Mouse (Mus musculus): ENCODE data around the gene Nono. TPM values are rescaled to one million over a fixed set of nuclear protein-coding genes. Genes with fewer than 3 reads are reported as not detected.

Nono gene
- total and polyA plus RNA-seq, 3 experiments, result 100 to 573 (median 500) TPM

DNA sequence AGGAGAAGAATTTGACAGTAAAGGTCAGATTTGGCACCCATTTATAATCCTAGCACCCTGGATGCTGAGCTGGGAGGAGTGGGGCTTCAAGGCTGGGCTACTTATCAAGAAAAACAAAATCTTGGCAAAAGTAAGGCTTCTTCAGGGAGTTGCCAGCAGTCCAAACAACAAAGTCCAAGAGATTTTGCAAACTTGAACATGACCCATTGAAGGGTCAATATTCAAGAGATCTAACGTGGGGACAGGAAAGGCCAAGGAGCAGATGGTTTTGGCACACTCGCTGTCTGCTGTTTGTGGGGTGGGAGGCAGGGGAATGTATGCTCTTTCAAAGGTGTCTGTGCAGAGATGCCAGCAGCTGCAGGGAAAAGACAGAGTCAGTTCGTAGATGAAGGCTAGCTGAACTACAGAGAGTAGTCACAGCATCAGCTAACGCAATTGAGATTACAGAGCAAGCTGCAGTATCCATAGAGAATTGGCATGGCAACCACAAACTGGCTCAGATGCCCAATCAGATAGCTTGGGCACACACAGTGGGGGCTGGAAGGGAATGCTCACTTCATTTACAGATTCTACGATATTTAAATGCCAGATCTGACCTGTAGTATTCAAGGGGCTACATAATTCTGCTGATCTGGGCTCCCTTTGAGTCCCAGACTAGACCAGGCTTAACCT, 40.1 kb upstream of the Nono start:
- Histone ChIP-seq H3K36me3 (replicated peaks) (no peaks in the 10 kb centered on the region), H3K4me3 (ENCODE audit: low read depth, low read length) (no peak overlapping the region)
- ATAC-seq (ENCODE audit: extremely low read depth, insufficient number of reproducible peaks, low FRiP score, poor library complexity, severe bottlenecking), result no peak

DNA sequence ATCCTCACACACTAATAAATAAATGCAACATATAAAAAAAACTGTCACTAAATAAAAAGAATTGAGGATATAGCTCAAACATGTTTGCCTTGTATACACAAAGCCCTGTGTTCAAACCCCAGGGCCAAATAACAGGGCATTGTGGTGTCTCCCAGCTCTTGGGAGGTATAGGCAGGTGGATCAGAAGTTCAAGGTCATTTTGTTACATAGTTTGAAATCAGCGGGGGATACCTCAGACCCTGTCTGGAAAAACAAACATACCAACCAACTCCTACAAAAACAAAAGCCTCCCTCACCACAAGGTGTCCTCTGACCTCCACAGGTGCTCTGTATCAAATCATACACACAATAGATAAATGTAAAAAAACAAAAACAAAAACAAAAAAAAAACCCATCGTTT, 34.8 kb upstream of the Nono start:
- Histone ChIP-seq H3K27me3 (ENCODE audit: insufficient read depth, low read length) (peaks cover 20% of the 10 kb centered on the region), H3K4me3 (ENCODE audit: low read depth, low read length) (no peak overlapping the region), H3K4me1 (ENCODE audit: insufficient read depth, low read depth, low read length) (no peaks in the 10 kb centered on the region), H3K36me3 (replicated peaks) (no peaks in the 10 kb centered on the region), H3K9me3 (replicated peaks) (no peaks in the 10 kb centered on the region)
- TF ChIP-seq POLR2AphosphoS5 (IDR thresholded peaks at IDR 0.05; ENCODE audit: insufficient replicate concordance, low read depth, low read length), result no peak
- TF ChIP-seq TAL1 (conservative IDR thresholded peaks at IDR 0.05; ENCODE audit: low read depth, low read length), result no peak
- TF ChIP-seq GATA1 (IDR thresholded peaks at IDR 0.05; ENCODE audit: borderline replicate concordance, low read length), result no peak
- no peak for TF ChIP-seq GATA2 (IDR thresholded peaks at IDR 0.05; ENCODE audit: borderline replicate concordance, low read depth, low read length)
- TF ChIP-seq CTCF (IDR thresholded peaks at IDR 0.05; ENCODE audit: low read depth, low read length), result no peak
- no peak for ATAC-seq (ENCODE audit: extremely low read depth, insufficient number of reproducible peaks, low FRiP score, poor library complexity, severe bottlenecking)
- DNase-seq (ENCODE audit: low spot score), result no peak

More for the DNA sequence above, 40.1 kb upstream of the Nono start:
- H3K9me3 ChIP-seq (replicated peaks), result no peaks in the 10 kb centered on the region
- DNase-seq (ENCODE audit: low spot score), result no peak
- H3K4me1 ChIP-seq (ENCODE audit: insufficient read depth, low read depth, low read length), result no peaks in the 10 kb centered on the region
- H3K27me3 ChIP-seq (ENCODE audit: insufficient read depth, low read length), result peaks cover 12% of the 10 kb centered on the region; the same call in 1 of the 2 replicates
- no peak for TF ChIP-seq POLR2AphosphoS5 (IDR thresholded peaks at IDR 0.05; ENCODE audit: insufficient replicate concordance, low read depth, low read length)
- TF ChIP-seq CTCF (IDR thresholded peaks at IDR 0.05; ENCODE audit: low read depth, low read length), result no peak
- TF ChIP-seq GATA1 (IDR thresholded peaks at IDR 0.05; ENCODE audit: borderline replicate concordance, low read length), result no peak
- no peak for TF ChIP-seq TAL1 (conservative IDR thresholded peaks at IDR 0.05; ENCODE audit: low read depth, low read length)
- no peak for TF ChIP-seq GATA2 (IDR thresholded peaks at IDR 0.05; ENCODE audit: borderline replicate concordance, low read depth, low read length)

DNA sequence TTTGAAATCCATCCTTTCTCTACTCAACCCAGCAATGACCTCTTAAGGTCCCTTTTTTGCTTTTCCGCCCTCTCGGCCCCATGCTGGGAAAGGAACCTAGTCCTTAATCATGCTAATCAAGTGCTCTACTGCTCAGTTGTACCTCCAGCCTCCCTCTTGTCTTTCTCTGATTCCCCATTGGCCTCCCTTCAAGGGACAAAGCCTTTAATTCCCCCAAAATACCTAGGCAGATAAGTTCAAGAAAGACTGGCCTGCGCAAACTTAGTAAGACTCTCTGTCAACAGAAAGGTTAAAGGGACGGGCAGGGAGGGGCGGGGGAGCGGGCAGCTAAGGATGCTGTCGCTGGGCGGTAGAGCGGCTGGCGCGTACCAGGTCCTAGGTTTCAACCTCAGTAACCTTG, 32.7 kb upstream of the Nono start:
- no peak for ATAC-seq (ENCODE audit: extremely low read depth, insufficient number of reproducible peaks, low FRiP score, poor library complexity, severe bottlenecking)
- Histone ChIP-seq H3K4me1 (ENCODE audit: insufficient read depth, low read depth, low read length) (no peaks in the 10 kb centered on the region), H3K4me3 (ENCODE audit: low read depth, low read length) (no peak overlapping the region), H3K27me3 (ENCODE audit: insufficient read depth, low read length) (peaks cover 20% of the 10 kb centered on the region), H3K9me3 (replicated peaks) (no peaks in the 10 kb centered on the region), H3K36me3 (replicated peaks) (no peaks in the 10 kb centered on the region)
- TF ChIP-seq GATA2 (IDR thresholded peaks at IDR 0.05; ENCODE audit: borderline replicate concordance, low read depth, low read length), result no peak
- TF ChIP-seq CTCF (IDR thresholded peaks at IDR 0.05; ENCODE audit: low read depth, low read length), result no peak
- no peak for TF ChIP-seq GATA1 (IDR thresholded peaks at IDR 0.05; ENCODE audit: borderline replicate concordance, low read length)
- TF ChIP-seq POLR2AphosphoS5 (IDR thresholded peaks at IDR 0.05; ENCODE audit: insufficient replicate concordance, low read depth, low read length), result no peak
- no peak for TF ChIP-seq TAL1 (conservative IDR thresholded peaks at IDR 0.05; ENCODE audit: low read depth, low read length)
- DNase-seq (ENCODE audit: low spot score), result no peak

DNA sequence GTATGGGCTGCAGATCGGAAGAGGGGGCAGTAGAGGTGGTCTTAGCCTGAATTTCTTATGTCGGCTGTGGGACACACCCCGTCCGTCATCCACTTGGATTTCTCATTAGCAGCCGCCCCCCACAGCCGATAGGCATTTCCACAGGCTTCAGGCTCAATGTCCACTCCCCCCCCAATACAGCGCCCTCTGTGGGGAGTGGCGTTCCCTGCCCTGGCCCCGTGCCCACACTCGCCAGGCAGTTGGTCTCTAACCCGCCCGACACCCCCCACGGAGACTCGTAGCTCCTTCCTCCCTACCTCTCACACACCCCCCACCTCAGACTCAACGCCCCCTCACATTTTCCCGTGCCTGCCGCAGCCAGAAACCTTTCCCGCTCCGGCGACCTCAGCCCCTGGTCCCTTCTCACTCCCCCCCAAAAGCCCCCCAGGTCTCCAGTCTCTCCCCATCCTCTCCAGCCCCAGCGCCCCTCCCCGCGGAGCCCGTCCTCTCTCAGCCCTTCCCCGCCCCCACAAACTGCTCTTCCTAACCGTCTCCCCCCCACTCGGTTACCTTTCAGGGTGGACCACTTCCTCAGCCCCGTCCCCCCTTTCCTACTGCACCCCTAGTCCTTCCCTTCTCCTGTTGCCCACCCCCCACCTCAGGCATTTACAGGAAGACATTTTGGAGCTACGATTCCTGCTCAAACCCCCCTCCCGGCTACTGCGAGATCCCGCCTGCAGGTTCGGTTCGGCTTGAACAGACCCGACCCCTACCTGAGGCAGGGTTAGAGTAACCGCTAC, 10.0 kb upstream of the Nono start:
- Histone ChIP-seq H3K4me1 (ENCODE audit: insufficient read depth, low read depth, low read length) (peaks cover 29% of the 10 kb centered on the region), H3K9me3 (replicated peaks) (no peaks in the 10 kb centered on the region), H3K36me3 (replicated peaks) (peaks cover 37% of the 10 kb centered on the region), H3K4me3 (ENCODE audit: low read depth, low read length) (peak overlapping the region; percentile 75), H3K27me3 (ENCODE audit: insufficient read depth, low read length) (no peaks in the 10 kb centered on the region)
- TF ChIP-seq GATA2 (IDR thresholded peaks at IDR 0.05; ENCODE audit: borderline replicate concordance, low read depth, low read length), result no peak
- TF ChIP-seq POLR2AphosphoS5 (IDR thresholded peaks at IDR 0.05; ENCODE audit: insufficient replicate concordance, low read depth, low read length), result no peak
- TF ChIP-seq GATA1 (IDR thresholded peaks at IDR 0.05; ENCODE audit: borderline replicate concordance, low read length), result no peak
- no peak for TF ChIP-seq CTCF (IDR thresholded peaks at IDR 0.05; ENCODE audit: low read depth, low read length)
- TF ChIP-seq TAL1 (conservative IDR thresholded peaks at IDR 0.05; ENCODE audit: low read depth, low read length), result no peak
- DNase-seq (ENCODE audit: low spot score), result peak; percentile 21
- no peak for ATAC-seq (ENCODE audit: extremely low read depth, insufficient number of reproducible peaks, low FRiP score, poor library complexity, severe bottlenecking)

DNA sequence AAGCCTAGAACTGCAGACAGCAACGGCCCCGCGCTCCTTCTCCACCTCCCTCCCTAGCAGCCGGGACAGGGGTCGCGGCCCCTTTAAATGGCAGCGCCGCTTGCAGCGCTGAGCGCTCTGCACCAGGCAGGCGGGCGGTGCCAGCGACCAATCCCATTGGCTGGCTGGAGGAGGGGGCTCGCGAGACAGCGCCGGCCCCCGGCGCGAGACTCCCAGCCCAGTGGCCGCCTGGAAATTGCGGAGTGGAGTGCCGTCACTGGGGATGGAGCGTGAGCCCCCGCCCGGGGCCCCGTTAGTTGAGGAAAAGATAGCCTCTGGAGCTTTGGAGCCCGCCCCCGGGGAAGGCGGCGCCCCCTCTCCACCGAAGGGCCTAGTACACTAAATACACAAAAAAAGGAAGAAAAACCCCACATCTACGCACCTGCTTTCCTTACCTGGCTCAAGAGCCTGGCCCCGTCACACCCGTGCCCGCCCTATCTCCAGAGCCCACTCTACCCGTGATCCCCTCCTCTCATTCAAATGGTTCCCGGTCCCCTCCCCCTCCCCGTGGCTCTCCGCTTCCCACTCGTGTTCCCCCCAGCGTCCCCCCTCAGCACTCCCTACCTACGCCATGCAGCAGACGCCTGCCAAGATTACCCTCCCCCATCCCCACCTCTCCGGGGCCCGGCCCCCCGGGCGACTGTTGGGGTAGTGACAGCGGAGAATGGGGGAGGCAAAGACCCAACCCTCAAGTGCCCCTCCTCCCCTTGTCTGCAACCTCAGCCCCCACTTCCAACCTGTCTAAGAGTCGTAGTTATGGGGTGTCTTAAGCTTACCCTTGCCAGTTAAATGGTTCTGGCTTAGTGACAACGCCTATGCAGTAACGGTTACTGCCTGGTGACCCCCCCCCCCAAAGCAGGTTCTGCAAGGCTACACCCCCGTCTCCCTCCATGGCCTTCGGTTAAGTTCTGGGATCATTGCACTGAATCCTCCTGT, 9.1 kb upstream of the Nono start:
- ATAC-seq (ENCODE audit: extremely low read depth, insufficient number of reproducible peaks, low FRiP score, poor library complexity, severe bottlenecking) (peak; percentile 79), DNase-seq (ENCODE audit: low spot score) (peak; percentile 86)
- Histone ChIP-seq H3K9me3 (replicated peaks) (no peaks in the 10 kb centered on the region), H3K36me3 (replicated peaks) (peaks cover 29% of the 10 kb centered on the region), H3K4me3 (ENCODE audit: low read depth, low read length) (peak overlapping the region; percentile 75), H3K4me1 (ENCODE audit: insufficient read depth, low read depth, low read length) (peaks cover 29% of the 10 kb centered on the region), H3K27me3 (ENCODE audit: insufficient read depth, low read length) (no peaks in the 10 kb centered on the region)
- TF ChIP-seq CTCF (IDR thresholded peaks at IDR 0.05; ENCODE audit: low read depth, low read length) (no peak), GATA2 (IDR thresholded peaks at IDR 0.05; ENCODE audit: borderline replicate concordance, low read depth, low read length) (no peak), TAL1 (conservative IDR thresholded peaks at IDR 0.05; ENCODE audit: low read depth, low read length) (no peak), POLR2AphosphoS5 (IDR thresholded peaks at IDR 0.05; ENCODE audit: insufficient replicate concordance, low read depth, low read length) (no peak), GATA1 (IDR thresholded peaks at IDR 0.05; ENCODE audit: borderline replicate concordance, low read length) (no peak)
